Mouse (Mus musculus) CH12.LX (cell line): ENCODE data around the gene B4galt3. TPM values are rescaled to one million over a fixed set of nuclear protein-coding genes. Genes with fewer than 3 reads are reported as not detected.

Experiments
- DNase-seq: peaks from one replicate; pipeline ENCODE4 v3.0.0-alpha.2; 2013; ENCODE audit errors: extremely low read depth
- H3K27ac ChIP-seq: 2 replicates; pipeline ENCODE4 v1.5.1; 2012; ENCODE audit warnings: low read depth, mild to moderate bottlenecking, control low read depth, moderate library complexity; ENCODE audit not compliant: insufficient read depth
- H3K27me3 ChIP-seq: replicated peaks from 2 replicates; pipeline ENCODE3; 2012; ENCODE audit warnings: inconsistent platforms
- H3K36me3 ChIP-seq, 2 experiments: replicated peaks in 1 of 2; 2 replicates each; pipeline versions ENCODE3 to v1.6.1; 2012; ENCODE audit warnings: inconsistent platforms in 1 of 2, low read length in 1 of 2, mild to moderate bottlenecking in 1 of 2, mixed read lengths in 1 of 2, moderate library complexity in 1 of 2; ENCODE audit not compliant: control insufficient read depth in 1 of 2, insufficient read depth in 1 of 2
- H3K4me1 ChIP-seq, 2 experiments: 2 replicates each; pipeline ENCODE4 v1.6.1; 2012; ENCODE audit warnings: inconsistent platforms in 1 of 2, moderate library complexity in 1 of 2; ENCODE audit not compliant: insufficient read depth in 2 of 2, control insufficient read depth in 1 of 2
- H3K4me2 ChIP-seq: 2 replicates; pipeline ENCODE4 v1.6.1; 2012; ENCODE audit warnings: low read depth, mild to moderate bottlenecking, control low read depth; ENCODE audit not compliant: poor library complexity, insufficient read depth, severe bottlenecking
- H3K4me3 ChIP-seq, 3 experiments: fragments of 150-350 bp in 1 of 3; sonication (generic) in 1 of 3; replicated peaks in 1 of 3; 2 replicates each; pipeline versions ENCODE3 to v1.5.1; 2011 to 2012; ENCODE audit warnings: low read depth in 2 of 3, low read length in 2 of 3, mild to moderate bottlenecking in 2 of 3, moderate library complexity in 2 of 3, control low read depth in 1 of 3, improper control_type of control experiment in 1 of 3, inconsistent platforms in 1 of 3, mixed read lengths in 1 of 3; ENCODE audit not compliant: poor library complexity in 1 of 3
- H3K79me2 ChIP-seq: replicated peaks from 2 replicates; pipeline ENCODE4 v1.6.1; 2012; ENCODE audit warnings: mild to moderate bottlenecking, moderate library complexity; ENCODE audit not compliant: control insufficient read depth, poor library complexity, insufficient read depth, severe bottlenecking; ENCODE audit errors: extremely low read depth
- H3K9ac ChIP-seq: 2 replicates; pipeline ENCODE4 v1.6.1; 2012; ENCODE audit warnings: low read depth, mild to moderate bottlenecking, control low read depth, moderate library complexity; ENCODE audit not compliant: insufficient read depth
- H3K9me3 ChIP-seq: replicated peaks from 2 replicates; pipeline ENCODE3; 2012; ENCODE audit warnings: low read length, inconsistent platforms, mixed read lengths
- CHD2 ChIP-seq: IDR thresholded peaks from 2 replicates; pipeline ENCODE4 v1.6.1; 2011; ENCODE audit warnings: low read length, improper control_type of control experiment
- CTCF ChIP-seq, 2 experiments: IDR thresholded peaks in 1 of 2; conservative IDR thresholded peaks in 1 of 2; 2 replicates each; pipeline ENCODE4 v1.5.1; 2011 to 2012; ENCODE audit warnings: low read depth in 2 of 2, low read length in 2 of 2, improper control_type of control experiment in 1 of 2, inconsistent platforms in 1 of 2, mild to moderate bottlenecking in 1 of 2, moderate library complexity in 1 of 2
- EP300 ChIP-seq: IDR thresholded peaks from 2 replicates; pipeline ENCODE4 v1.6.1; 2011; ENCODE audit warnings: low read length, improper control_type of control experiment
- IRF4 ChIP-seq: IDR thresholded peaks from 2 replicates; pipeline ENCODE4 v1.6.1; 2014; ENCODE audit warnings: low read depth, mild to moderate bottlenecking, inconsistent platforms, low read length, improper control_type of control experiment
- JUN ChIP-seq: IDR thresholded peaks from 2 replicates; pipeline ENCODE4 v1.6.1; 2011; ENCODE audit warnings: low read depth, mild to moderate bottlenecking, low read length, improper control_type of control experiment, moderate library complexity; ENCODE audit not compliant: insufficient read depth
- MAFK ChIP-seq: IDR thresholded peaks from 2 replicates; pipeline ENCODE4 v1.6.1; 2011; ENCODE audit warnings: low read length, improper control_type of control experiment; ENCODE audit not compliant: insufficient replicate concordance
- MEF2A ChIP-seq: IDR thresholded peaks from 2 replicates; pipeline ENCODE4 v1.6.1; 2014; ENCODE audit warnings: low read depth, mild to moderate bottlenecking, inconsistent platforms, low read length, improper control_type of control experiment, borderline replicate concordance
- MXI1 ChIP-seq: IDR thresholded peaks from 2 replicates; pipeline ENCODE4 v1.6.1; 2011; ENCODE audit warnings: mild to moderate bottlenecking, low read depth, low read length, improper control_type of control experiment
- MYC ChIP-seq: IDR thresholded peaks from 2 replicates; pipeline ENCODE4 v1.6.1; 2011; ENCODE audit warnings: low read depth, mild to moderate bottlenecking, improper control_type of control experiment, low read length
- NRF1 ChIP-seq: IDR thresholded peaks from 2 replicates; pipeline ENCODE4 v1.6.1; 2014; ENCODE audit warnings: low read depth, mild to moderate bottlenecking, inconsistent platforms, low read length, improper control_type of control experiment, moderate library complexity
- PAX5 ChIP-seq: IDR thresholded peaks from 2 replicates; pipeline ENCODE4 v1.6.1; 2012; ENCODE audit warnings: low read length, inconsistent platforms, mixed read lengths
- POLR2A ChIP-seq: IDR thresholded peaks from 2 replicates; pipeline ENCODE4 v1.6.1; 2011; ENCODE audit warnings: low read depth, mild to moderate bottlenecking, improper control_type of control experiment, low read length
- RCOR1 ChIP-seq: conservative IDR thresholded peaks from 2 replicates; pipeline ENCODE4 v1.6.1; 2012; ENCODE audit warnings: low read depth, mild to moderate bottlenecking, inconsistent platforms, low read length, improper control_type of control experiment
- SMC3 ChIP-seq: IDR thresholded peaks from 2 replicates; pipeline ENCODE4 v1.6.1; 2011; ENCODE audit warnings: low read depth, low read length, improper control_type of control experiment
- TBP ChIP-seq: conservative IDR thresholded peaks from 2 replicates; pipeline ENCODE4 v1.6.1; 2011; ENCODE audit warnings: low read depth, low read length, improper control_type of control experiment
- TCF12 ChIP-seq: IDR thresholded peaks from 2 replicates; pipeline ENCODE4 v1.6.1; 2014; ENCODE audit warnings: low read depth, mild to moderate bottlenecking, inconsistent platforms, low read length, improper control_type of control experiment
- USF2 ChIP-seq: conservative IDR thresholded peaks from 2 replicates; pipeline ENCODE4 v1.6.1; 2011; ENCODE audit warnings: low read depth, low read length, improper control_type of control experiment
- ZKSCAN1 ChIP-seq: IDR thresholded peaks from 2 replicates; pipeline ENCODE4 v1.6.1; 2012; ENCODE audit warnings: low read depth, inconsistent platforms, low read length, improper control_type of control experiment, borderline replicate concordance
- ZMIZ1 ChIP-seq: IDR thresholded peaks from 2 replicates; pipeline ENCODE4 v1.6.1; 2012; ENCODE audit warnings: low read depth, mild to moderate bottlenecking, inconsistent platforms, low read length, improper control_type of control experiment
- ZNF384 ChIP-seq: IDR thresholded peaks from 2 replicates; pipeline ENCODE4 v1.6.1; 2012; ENCODE audit warnings: low read depth, low read length, improper control_type of control experiment, inconsistent platforms
- dilution Hi-C: fragments of 300-500 bp; cut with MboI; formaldehyde crosslinking; loops from 2 replicates; pipeline ENCODE4 v1.14.3; 2020; ENCODE audit warnings: low sequenced_read_pairs; ENCODE audit not compliant: extremely low pct_unique_long_range_greater_than_20kb, extremely low pct_ligation_motif_present
- in situ Hi-C: fragments of 300-500 bp; cut with MboI; formaldehyde crosslinking; loops from 3 replicates; pipeline ENCODE4 v1.14.3; 2019; ENCODE audit warnings: low sequenced_read_pairs, low pct_ligation_motif_present, low pct_unique_long_range_greater_than_20kb, mixed read lengths
- polyA plus RNA-seq: library from polyadenylated mRNA; unstranded; fragments of >175 nt; gene quantifications from 2 replicates; pipeline ENCODE4 v1.2.1, GENCODE M21; 2012; ENCODE audit warnings: low read depth; ENCODE audit not compliant: insufficient read length
- total RNA-seq, 2 experiments: library from RNA; depleted of rRNA; stranded (reverse); fragments of 300-350 nt in 1 of 2; fragments of >200 nt in 1 of 2; gene quantifications; 2 replicates each; pipeline ENCODE4 v1.2.3; 2012 to 2014

The B4galt3 gene
- total and polyA plus RNA-seq, 3 experiments: 19.3 to 27.8 (median 23.1) TPM

- H3K4me2 ChIP-seq: no peak overlapping the region
- H3K79me2 ChIP-seq: no peaks in the 10 kb centered on the region
- H3K9me3 ChIP-seq: no peaks in the 10 kb centered on the region
- in situ Hi-C loops: no loop called here
- DNase-seq: no peak
- no peak overlapping the region for H3K27ac ChIP-seq
- no peaks in the 10 kb centered on the region for H3K27me3 ChIP-seq
- H3K36me3 ChIP-seq: no peaks in the 10 kb centered on the region
- no peak for TF ChIP-seq MXI1
- no peak for TF ChIP-seq PAX5
- TF ChIP-seq TCF12: no peak
- TF ChIP-seq MEF2A: no peak
- no peak for TF ChIP-seq USF2
- no peak for TF ChIP-seq EP300
- TF ChIP-seq IRF4: no peak
- TF ChIP-seq ZNF384: no peak
- no peak for TF ChIP-seq CHD2
- TF ChIP-seq NRF1: no peak
- no peak for TF ChIP-seq MAFK
- TF ChIP-seq JUN: no peak
- no peak for TF ChIP-seq CTCF (conservative IDR thresholded peaks at IDR 0.05 in 1 of 2, IDR thresholded peaks at IDR 0.05 in 1 of 2; ENCODE audit: low read depth in 2 of 2, low read length in 2 of 2)
- H3K9ac ChIP-seq: no peak overlapping the region
- dilution Hi-C loops: no loop called here
- no peaks in the 10 kb centered on the region for H3K4me1 ChIP-seq
- H3K4me3 ChIP-seq: no peak overlapping the region
Observed at GRCm38 (mm10) chr1:171309321-171309720, 39.2 kb downstream of the B4galt3 start.

- no peak overlapping the region for H3K4me2 ChIP-seq
- TF ChIP-seq ZKSCAN1 (no peak), MYC (no peak), ZNF384 (no peak), IRF4 (no peak), EP300 (no peak), ZMIZ1 (no peak), RCOR1 (no peak), POLR2A (no peak), MAFK (no peak), JUN (no peak), CHD2 (no peak), USF2 (no peak), TBP (no peak), SMC3 (no peak)
- TF ChIP-seq, all 38 proteins: peak for 0
- no peaks in the 10 kb centered on the region for H3K79me2 ChIP-seq
- in situ Hi-C loops (no loop called here), dilution Hi-C loops (no loop called here)
- H3K4me3 ChIP-seq: no peak overlapping the region
- H3K9ac ChIP-seq: no peak overlapping the region
- no peak overlapping the region for H3K27ac ChIP-seq
- peaks cover 0 to 12% of the 10 kb centered on the region in 2 experiments for H3K36me3 ChIP-seq
- no peak for DNase-seq
- peaks cover 0 to 12% of the 10 kb centered on the region in 2 experiments; a peak in 2 of 4 replicates for H3K4me1 ChIP-seq
- no peaks in the 10 kb centered on the region for H3K27me3 ChIP-seq
- H3K9me3 ChIP-seq: no peaks in the 10 kb centered on the region
Observed at GRCm38 (mm10) chr1:171319748-171320147, 49.6 kb downstream of the B4galt3 start.
